8 mouse cellular contexts compared by ENCODE assay signal in the genomic region with DNA sequence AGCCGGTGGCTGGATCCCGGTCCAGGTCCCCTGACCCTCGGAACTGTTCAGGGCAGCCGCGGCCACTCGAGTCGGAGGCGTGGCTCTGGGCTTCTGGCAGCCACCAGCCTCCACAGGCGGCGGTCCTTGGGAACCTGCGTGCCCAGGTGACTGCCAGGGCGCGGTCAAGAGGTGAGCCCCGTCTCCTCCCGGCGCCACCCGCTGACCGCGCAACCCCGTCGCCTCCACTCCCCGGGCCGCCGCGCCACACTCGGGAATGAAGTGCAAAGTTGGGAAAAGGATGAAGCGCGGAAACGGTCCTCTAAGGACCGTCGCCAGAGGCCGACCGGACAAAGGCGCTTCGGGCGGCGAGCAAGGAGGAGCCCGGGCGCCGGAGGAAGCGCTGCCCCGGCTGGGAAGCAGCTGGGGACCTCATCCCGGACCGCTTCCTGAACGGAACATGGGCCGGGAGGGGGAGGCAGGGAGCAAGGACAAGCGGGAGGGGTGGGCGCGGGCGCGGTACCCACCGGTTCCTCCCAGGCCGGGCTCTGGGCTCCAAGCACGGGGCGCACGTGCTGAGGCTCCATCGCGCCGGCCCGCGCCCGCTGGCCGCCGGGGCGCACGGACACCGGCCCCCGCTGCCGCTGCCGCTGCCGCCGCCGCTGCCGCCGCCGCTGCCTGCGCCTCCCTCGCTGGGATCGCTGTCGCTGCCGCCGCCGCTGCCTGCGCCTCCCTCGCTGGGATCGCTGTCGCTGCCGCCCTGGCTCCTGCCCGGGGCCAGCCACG. TPM values are rescaled to one million over a fixed set of nuclear protein-coding genes. Genes with fewer than 3 reads are reported as not detected.
DNase-seq lines count a peak whose midpoint lies in the region; ATAC-seq and TF ChIP-seq lines count a peak whose summit lies in the region.

No protein-coding gene starts in this region.

- H3K4me2 ChIP-seq in lung, embryonic 15.5 days, result peak overlapping the region; percentile 90

- ATAC-seq in lung, embryonic 15.5 days (ENCODE audit: borderline replicate concordance, extremely low read depth, low FRiP score, low TSS enrichment), result peak; percentile 64
- no peak; the same call in 1 of the 2 replicates for ATAC-seq in megakaryocyte progenitor cell, adult 5-6 weeks (replicated peaks; ENCODE audit: poor library complexity)

- H3K4me1 ChIP-seq in ES-E14 (ENCODE audit: control insufficient read depth in 2 of 2, insufficient read depth in 2 of 2, low read length in 2 of 2, poor library complexity in 1 of 2), result peaks cover 3 to 8% of the 10 kb centered on the region in 2 experiments; a peak in 2 of 4 replicates
- H3K4me1 ChIP-seq in heart, embryonic 10.5 days, result peaks cover 19% of the 10 kb centered on the region
- peaks cover 16% of the 10 kb centered on the region; the same call in 1 of the 2 replicates for H3K4me1 ChIP-seq in lung, embryonic 15.5 days

- in situ Hi-C loops in ES-E14 (cut with MboI; ENCODE audit: low sequenced_read_pairs in 2 of 2, unreplicated experiment in 2 of 2), result no loop called here

- H3K9ac ChIP-seq in ES-E14 (ENCODE audit: insufficient read depth, low read depth, low read length, poor library complexity, severe bottlenecking), result peak overlapping the region; percentile 83
- H3K9ac ChIP-seq in lung, embryonic 15.5 days, result peak overlapping the region; percentile 85

- no peaks in the 10 kb centered on the region for H3K36me3 ChIP-seq in ES-E14 (ENCODE audit: control insufficient read depth, insufficient read depth, low read length, poor library complexity, severe bottlenecking)
- H3K36me3 ChIP-seq in heart, embryonic 10.5 days, result no peaks in the 10 kb centered on the region
- no peaks in the 10 kb centered on the region for H3K36me3 ChIP-seq in lung, embryonic 15.5 days

- peak overlapping the region; percentile 81 to 85 for H3K4me3 ChIP-seq in ES-E14 (ENCODE audit: insufficient read depth in 1 of 2, low read depth in 1 of 2, low read length in 2 of 2, poor library complexity in 1 of 2, severe bottlenecking in 1 of 2)
- peak overlapping the region; percentile 86 for H3K4me3 ChIP-seq in heart, embryonic 10.5 days
- peak overlapping the region; percentile 92 for H3K4me3 ChIP-seq in lung, embryonic 15.5 days

- peak; percentile 20 for DNase-seq in 3T3-L1 (ENCODE audit: low read depth, low spot score)
- no peak for DNase-seq in ES-E14 (ENCODE audit: low read depth, low spot score)
- peak; percentile 50 for DNase-seq in embryo, embryonic 10.5 days (ENCODE audit: low spot score)
- no peak for DNase-seq in heart, embryonic 10.5 days (ENCODE audit: low spot score)
- DNase-seq in kidney, adult 9 months, result peak; percentile 71
- peak; percentile 63 for DNase-seq in retina, postnatal 1 day

- under 1% methylated on average over 58 of the region's 90 CpGs for WGBS in heart, embryonic 10.5 days
- WGBS in lung, embryonic 15.5 days, result under 1% methylated on average over 71 of the region's 90 CpGs

- no peaks in the 10 kb centered on the region for H3K9me3 ChIP-seq in ES-E14 (ENCODE audit: control insufficient read depth, insufficient read depth, low read depth, low read length)
- no peaks in the 10 kb centered on the region for H3K9me3 ChIP-seq in heart, embryonic 10.5 days
- H3K9me3 ChIP-seq in lung, embryonic 15.5 days, result no peaks in the 10 kb centered on the region

- no peak overlapping the region for H3K27ac ChIP-seq in ES-E14 (ENCODE audit: insufficient read depth, low read depth, low read length, poor library complexity, severe bottlenecking)
- peak overlapping the region; percentile 90 for H3K27ac ChIP-seq in heart, embryonic 10.5 days
- H3K27ac ChIP-seq in lung, embryonic 15.5 days, result peak overlapping the region; percentile 90

- H3K27me3 ChIP-seq in heart, embryonic 10.5 days (ENCODE audit: insufficient read depth, poor library complexity, severe bottlenecking), result peaks cover 30% of the 10 kb centered on the region
- peaks cover 2% of the 10 kb centered on the region; the same call in 1 of the 2 replicates for H3K27me3 ChIP-seq in lung, embryonic 15.5 days

TF ChIP-seq in ES-E14, 5 proteins besides CTCF, POLR2A, EP300 and RAD21:
- TF ChIP-seq CHD2 (IDR thresholded peaks at IDR 0.05; ENCODE audit: low read depth, low read length) (no peak), ZC3H11A (IDR thresholded peaks at IDR 0.05; ENCODE audit: borderline replicate concordance, low read depth, low read length) (no peak), MAFK (IDR thresholded peaks at IDR 0.05; ENCODE audit: insufficient read depth, low read depth, low read length) (no peak), ZNF384 (IDR thresholded peaks at IDR 0.05; ENCODE audit: low read depth, low read length) (no peak), HCFC1 (IDR thresholded peaks at IDR 0.05; ENCODE audit: borderline replicate concordance, insufficient read depth, low read length) (no peak)

RNA-seq across cellular contexts. Expression of a gene that starts 0.5 kb away (rescaled TPM):
- total RNA-seq in ES-E14 (2012; rRNA removed), result 8.2 and 26.1 TPM in 2 replicates
- 1.7 and 2.0 TPM in 2 replicates for polyA plus RNA-seq in heart, embryonic 10.5 days (2016; fragmentation: Nextera tagmentation; extraction: Ambion mirVana)
- polyA plus RNA-seq in lung, embryonic 15.5 days (2015; fragmentation: Nextera tagmentation; extraction: Ambion mirVana), result 2.2 and 2.3 TPM in 2 replicates
- total RNA-seq in megakaryocyte progenitor cell, adult 5-6 weeks (2015), result 1.6 and 1.7 TPM in 2 replicates
- 1.1 and 1.8 TPM in 2 replicates for total RNA-seq in megakaryocyte progenitor cell, adult 5-6 weeks (2017)

Comparison
In these comparisons a context has a peak if more than half of its experiments do, and no peak if none do; other contexts are left out.
1. DNase-seq: peak in 3T3-L1 (single experiment), embryo, embryonic 10.5 days (single experiment), kidney, adult 9 months (single experiment) and retina, postnatal 1 day (single experiment); none in ES-E14 (single experiment) and heart, embryonic 10.5 days (single experiment).
2. Peak in every context shown above with its lines, with median percentiles within 50 percentile points of each other: H3K4me3 ChIP-seq.